Mouse (Mus musculus) monocyte, adult 2 months (primary cell): ENCODE results near the gene Gm5890.
"Not testable (repeated sequence)": the region's sequence is repeated elsewhere in the genome, so short reads cannot be mapped to it uniquely, and the experiment has no call there.

Experiments used
- DNase-seq, 2 experiments: peaks; one replicate each; pipeline ENCODE4 v3.0.0; 2022; ENCODE audit warnings: low spot score in 2 of 2, low read depth in 1 of 2

The Gm5890 gene

GRCm38 (mm10) chr7:20262734-20263133, at the start of gene Gm5890:
TSS of gene Gm5890 (minus strand) at chr7:20262834.
- DNase-seq, result not testable (repeated sequence)

DNA sequence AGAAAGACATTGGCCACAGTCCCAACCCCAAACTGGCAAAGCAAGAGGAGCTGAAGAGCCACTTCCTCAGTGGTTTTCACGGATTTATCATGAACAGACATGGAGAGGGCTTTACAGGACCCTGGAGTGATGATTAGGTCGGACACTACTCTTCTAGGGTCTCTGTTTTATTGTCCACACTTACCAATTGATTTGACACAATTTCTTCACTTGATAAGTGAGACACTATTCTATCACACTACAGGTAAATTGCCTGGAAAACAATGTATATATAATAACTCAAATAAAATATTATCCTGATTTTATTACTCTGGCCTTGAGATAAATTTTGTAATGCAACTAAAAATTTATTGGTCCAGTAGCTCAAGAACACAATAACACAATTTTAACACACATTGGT, 28.9 kb downstream of the Gm5890 start, which contains the start of gene Gm4498:
Gene Gm4498 (minus strand): TSS at position 101 of the 400 bp plus-strand sequence.
- not testable (repeated sequence) for DNase-seq
